Mouse (Mus musculus): ENCODE results near the gene AI464131. TPM values are rescaled to one million over a fixed set of nuclear protein-coding genes. Genes with fewer than 3 reads are reported as not detected.

AI464131 gene
- 12.5 and 13.7 TPM in 2 replicates for polyA plus RNA-seq (2014; fragmentation: Nextera tagmentation; extraction: Ambion mirVana)

GRCm38 (mm10) chr4:41502986-41503412 is at the start of gene AI464131:
Gene AI464131, minus strand, starts transcription at chr4:41503076.
- peak within 1 kb of the TSS; percentile 31; the same call in 1 of the 2 replicates for H3K27ac ChIP-seq (replicated peaks; ENCODE audit: low read depth, low read length)
- no peaks in the 10 kb centered on the region for H3K9me3 ChIP-seq (ENCODE audit: control insufficient read depth, low read length)
- DNase-seq (ENCODE audit: low spot score) = peak; percentile 98
- peak within 1 kb of the TSS; percentile 55 for H3K4me2 ChIP-seq (ENCODE audit: low read depth, low read length)
- H3K27me3 ChIP-seq (replicated peaks; ENCODE audit: control insufficient read depth, insufficient read depth, low read length) = peaks cover 39% of the 10 kb centered on the region
- H3K4me1 ChIP-seq (ENCODE audit: control insufficient read depth, insufficient read depth, low read length) = peaks cover 16% of the 10 kb centered on the region
- no peaks in the 10 kb centered on the region for H3K36me3 ChIP-seq (ENCODE audit: control insufficient read depth, insufficient read depth, low read length)
- ATAC-seq (ENCODE audit: low read depth) = peak; percentile 93
- peak within 1 kb of the TSS; percentile 34; the same call in 1 of the 2 replicates for H3K9ac ChIP-seq (ENCODE audit: low read depth, low read length)
- WGBS = 1% methylated on average over 13 of the region's 18 CpGs
- H3K4me3 ChIP-seq (ENCODE audit: low read depth, low read length) = peak within 1 kb of the TSS; percentile 38

- Histone ChIP-seq H3K27me3 (replicated peaks; ENCODE audit: control insufficient read depth, insufficient read depth, low read length) (no peaks in the 10 kb centered on the region), H3K9ac (ENCODE audit: low read depth, low read length) (no peak overlapping the region)
- peak; percentile 61; the same call in 1 of the 2 replicates for ATAC-seq (ENCODE audit: low read depth)
Measured at GRCm38 (mm10) chr4:41552529-41552928, 49.7 kb upstream of the AI464131 start.

GRCm38 (mm10) chr4:41547086-41547485 is 44.2 kb upstream of the AI464131 start:
- H3K4me2 ChIP-seq (ENCODE audit: low read depth, low read length) = no peak overlapping the region
- 79% methylated on average over 1 of the region's 1 CpGs for WGBS
- H3K36me3 ChIP-seq (ENCODE audit: control insufficient read depth, insufficient read depth, low read length) = no peaks in the 10 kb centered on the region
- H3K4me3 ChIP-seq (ENCODE audit: low read depth, low read length) = no peak overlapping the region
- DNase-seq (ENCODE audit: low spot score) (no peak), ATAC-seq (ENCODE audit: low read depth) (no peak)
- no peak overlapping the region for H3K9ac ChIP-seq (ENCODE audit: low read depth, low read length)
- H3K27me3 ChIP-seq (replicated peaks; ENCODE audit: control insufficient read depth, insufficient read depth, low read length) = no peaks in the 10 kb centered on the region
- H3K4me1 ChIP-seq (ENCODE audit: control insufficient read depth, insufficient read depth, low read length) = peaks cover 6% of the 10 kb centered on the region; the same call in 1 of the 2 replicates
- no peaks in the 10 kb centered on the region for H3K9me3 ChIP-seq (ENCODE audit: control insufficient read depth, low read length)
- H3K27ac ChIP-seq (replicated peaks; ENCODE audit: low read depth, low read length) = no peak overlapping the region

More at GRCm38 (mm10) chr4:41552529-41552928, 49.7 kb upstream of the AI464131 start:
- 19% methylated on average over 6 of the region's 6 CpGs for WGBS
- Histone ChIP-seq H3K9me3 (ENCODE audit: control insufficient read depth, low read length) (no peaks in the 10 kb centered on the region), H3K4me2 (ENCODE audit: low read depth, low read length) (no peak overlapping the region), H3K4me3 (ENCODE audit: low read depth, low read length) (no peak overlapping the region), H3K4me1 (ENCODE audit: control insufficient read depth, insufficient read depth, low read length) (peaks cover 3% of the 10 kb centered on the region; the same call in 1 of the 2 replicates), H3K27ac (replicated peaks; ENCODE audit: low read depth, low read length) (no peak overlapping the region), H3K36me3 (ENCODE audit: control insufficient read depth, insufficient read depth, low read length) (no peaks in the 10 kb centered on the region)
- peak; percentile 79 for DNase-seq (ENCODE audit: low spot score)

GRCm38 (mm10) chr4:41545985-41546384 is 43.1 kb upstream of the AI464131 start:
- Histone ChIP-seq H3K9me3 (ENCODE audit: control insufficient read depth, low read length) (no peaks in the 10 kb centered on the region), H3K36me3 (ENCODE audit: control insufficient read depth, insufficient read depth, low read length) (no peaks in the 10 kb centered on the region), H3K4me2 (ENCODE audit: low read depth, low read length) (no peak overlapping the region), H3K27ac (replicated peaks; ENCODE audit: low read depth, low read length) (no peak overlapping the region), H3K4me1 (ENCODE audit: control insufficient read depth, insufficient read depth, low read length) (peaks cover 7% of the 10 kb centered on the region; the same call in 1 of the 2 replicates), H3K9ac (ENCODE audit: low read depth, low read length) (no peak overlapping the region), H3K27me3 (replicated peaks; ENCODE audit: control insufficient read depth, insufficient read depth, low read length) (no peaks in the 10 kb centered on the region), H3K4me3 (ENCODE audit: low read depth, low read length) (no peak overlapping the region)
- WGBS = 16% methylated on average over 8 of the region's 8 CpGs
- ATAC-seq (ENCODE audit: low read depth) (no peak), DNase-seq (ENCODE audit: low spot score) (peak; percentile 73)

GRCm38 (mm10) chr4:41542136-41542535 is 39.3 kb upstream of the AI464131 start:
- Histone ChIP-seq H3K4me1 (ENCODE audit: control insufficient read depth, insufficient read depth, low read length) (peaks cover 7% of the 10 kb centered on the region; the same call in 1 of the 2 replicates), H3K27ac (replicated peaks; ENCODE audit: low read depth, low read length) (no peak overlapping the region), H3K4me2 (ENCODE audit: low read depth, low read length) (no peak overlapping the region), H3K9me3 (ENCODE audit: control insufficient read depth, low read length) (no peaks in the 10 kb centered on the region), H3K4me3 (ENCODE audit: low read depth, low read length) (no peak overlapping the region), H3K9ac (ENCODE audit: low read depth, low read length) (no peak overlapping the region), H3K36me3 (ENCODE audit: control insufficient read depth, insufficient read depth, low read length) (no peaks in the 10 kb centered on the region), H3K27me3 (replicated peaks; ENCODE audit: control insufficient read depth, insufficient read depth, low read length) (no peaks in the 10 kb centered on the region)
- DNase-seq (ENCODE audit: low spot score) (peak; percentile 41), ATAC-seq (ENCODE audit: low read depth) (no peak)
- WGBS = 61% methylated on average over 8 of the region's 8 CpGs

GRCm38 (mm10) chr4:41534866-41535265 is 32.0 kb upstream of the AI464131 start:
- H3K4me1 ChIP-seq (ENCODE audit: control insufficient read depth, insufficient read depth, low read length) = no peaks in the 10 kb centered on the region
- H3K9ac ChIP-seq (ENCODE audit: low read depth, low read length) = no peak overlapping the region
- H3K27ac ChIP-seq (replicated peaks; ENCODE audit: low read depth, low read length) = no peak overlapping the region
- WGBS = 71% methylated on average over 5 of the region's 5 CpGs
- ATAC-seq (ENCODE audit: low read depth) (no peak), DNase-seq (ENCODE audit: low spot score) (no peak)
- no peak overlapping the region for H3K4me2 ChIP-seq (ENCODE audit: low read depth, low read length)
- H3K9me3 ChIP-seq (ENCODE audit: control insufficient read depth, low read length) = no peaks in the 10 kb centered on the region
- no peaks in the 10 kb centered on the region for H3K27me3 ChIP-seq (replicated peaks; ENCODE audit: control insufficient read depth, insufficient read depth, low read length)
- no peak overlapping the region for H3K4me3 ChIP-seq (ENCODE audit: low read depth, low read length)
- no peaks in the 10 kb centered on the region for H3K36me3 ChIP-seq (ENCODE audit: control insufficient read depth, insufficient read depth, low read length)

GRCm38 (mm10) chr4:41532420-41532819 is 29.5 kb upstream of the AI464131 start:
- H3K9me3 ChIP-seq (ENCODE audit: control insufficient read depth, low read length) = no peaks in the 10 kb centered on the region
- no peaks in the 10 kb centered on the region for H3K36me3 ChIP-seq (ENCODE audit: control insufficient read depth, insufficient read depth, low read length)
- peak; percentile 52 for DNase-seq (ENCODE audit: low spot score)
- H3K27ac ChIP-seq (replicated peaks; ENCODE audit: low read depth, low read length) = no peak overlapping the region
- no peak for ATAC-seq (ENCODE audit: low read depth)
- H3K4me3 ChIP-seq (ENCODE audit: low read depth, low read length) = no peak overlapping the region
- H3K4me1 ChIP-seq (ENCODE audit: control insufficient read depth, insufficient read depth, low read length) = no peaks in the 10 kb centered on the region
- 17% methylated on average over 6 of the region's 6 CpGs for WGBS
- no peaks in the 10 kb centered on the region for H3K27me3 ChIP-seq (replicated peaks; ENCODE audit: control insufficient read depth, insufficient read depth, low read length)
- H3K4me2 ChIP-seq (ENCODE audit: low read depth, low read length) = no peak overlapping the region
- no peak overlapping the region for H3K9ac ChIP-seq (ENCODE audit: low read depth, low read length)

- WGBS = 51% methylated on average over 8 of the region's 8 CpGs
- ATAC-seq (ENCODE audit: low read depth) (0 out of 2 replicates have a peak, but pooled peaks have one; percentile 37), DNase-seq (ENCODE audit: low spot score) (peak; percentile 38)
Measured at GRCm38 (mm10) chr4:41527996-41528395, 25.1 kb upstream of the AI464131 start.

GRCm38 (mm10) chr4:41527076-41527475 is 24.2 kb upstream of the AI464131 start:
- 42% methylated on average over 13 of the region's 13 CpGs for WGBS
- H3K36me3 ChIP-seq (ENCODE audit: control insufficient read depth, insufficient read depth, low read length) = no peaks in the 10 kb centered on the region
- H3K4me2 ChIP-seq (ENCODE audit: low read depth, low read length) = no peak overlapping the region
- no peak overlapping the region for H3K4me3 ChIP-seq (ENCODE audit: low read depth, low read length)
- no peaks in the 10 kb centered on the region for H3K9me3 ChIP-seq (ENCODE audit: control insufficient read depth, low read length)
- no peak for DNase-seq (ENCODE audit: low spot score)
- H3K9ac ChIP-seq (ENCODE audit: low read depth, low read length) = no peak overlapping the region
- no peaks in the 10 kb centered on the region for H3K4me1 ChIP-seq (ENCODE audit: control insufficient read depth, insufficient read depth, low read length)
- no peak overlapping the region for H3K27ac ChIP-seq (replicated peaks; ENCODE audit: low read depth, low read length)
- 0 out of 2 replicates have a peak, but pooled peaks cover 3% of the 10 kb centered on the region for H3K27me3 ChIP-seq (replicated peaks; ENCODE audit: control insufficient read depth, insufficient read depth, low read length)
- ATAC-seq (ENCODE audit: low read depth) = no peak

More at GRCm38 (mm10) chr4:41527996-41528395, 25.1 kb upstream of the AI464131 start:
- no peak overlapping the region for H3K9ac ChIP-seq (ENCODE audit: low read depth, low read length)
- H3K27me3 ChIP-seq (replicated peaks; ENCODE audit: control insufficient read depth, insufficient read depth, low read length) = 0 out of 2 replicates have a peak, but pooled peaks cover 3% of the 10 kb centered on the region
- no peaks in the 10 kb centered on the region for H3K9me3 ChIP-seq (ENCODE audit: control insufficient read depth, low read length)
- H3K36me3 ChIP-seq (ENCODE audit: control insufficient read depth, insufficient read depth, low read length) = no peaks in the 10 kb centered on the region
- H3K27ac ChIP-seq (replicated peaks; ENCODE audit: low read depth, low read length) = no peak overlapping the region
- no peak overlapping the region for H3K4me2 ChIP-seq (ENCODE audit: low read depth, low read length)
- no peak overlapping the region for H3K4me3 ChIP-seq (ENCODE audit: low read depth, low read length)
- H3K4me1 ChIP-seq (ENCODE audit: control insufficient read depth, insufficient read depth, low read length) = no peaks in the 10 kb centered on the region

Measured in embryonic facial prominence, embryonic 14.5 days (tissue).